Mouse (Mus musculus): Measurements from ENCODE around the gene Cacna2d1.

GRCm38 (mm10) chr5:15985228-15985858, 50.9 kb downstream of the Cacna2d1 start:
- TF ChIP-seq CTCF (IDR thresholded peaks at IDR 0.05; ENCODE audit: low read depth, low read length) = no peak
- TF ChIP-seq POLR2A (IDR thresholded peaks at IDR 0.05; ENCODE audit: borderline replicate concordance, low read depth, low read length) = no peak
